Mouse (Mus musculus) intestine, embryonic 14.5 days (tissue): ENCODE results near the gene Wapl. TPM values are rescaled to one million over a fixed set of nuclear protein-coding genes. Genes with fewer than 3 reads are reported as not detected.

Source experiments
- ATAC-seq: fragments of 200-750 bp; cut with Nextera tagmentation; replicated peaks from 2 replicates; pipeline ENCODE4 v1.8.0; 2017; ENCODE audit warnings: low read depth, moderate number of reproducible peaks, moderate TSS enrichment, moderate library complexity; ENCODE audit not compliant: low FRiP score, low TSS enrichment
- DNase-seq: peaks from one replicate; pipeline ENCODE4 v3.0.0-alpha.2; 2018; ENCODE audit warnings: low spot score
- H3K27ac ChIP-seq: fragments of 300-500 bp; sonication (generic); 2 replicates; pipeline ENCODE4 v1.5.1; 2014; ENCODE audit warnings: low read depth, mild to moderate bottlenecking, control low read depth
- H3K27me3 ChIP-seq: fragments of 300-500 bp; sonication (generic); replicated peaks from 2 replicates; pipeline ENCODE4 v1.6.1; 2014; ENCODE audit warnings: low read length, control low read depth; ENCODE audit not compliant: control insufficient read depth, insufficient read depth
- H3K36me3 ChIP-seq: fragments of 300-500 bp; sonication (generic); 2 replicates; pipeline ENCODE4 v1.6.1; 2014; ENCODE audit warnings: low read length, control low read depth; ENCODE audit not compliant: control insufficient read depth, insufficient read depth
- H3K4me1 ChIP-seq: fragments of 300-500 bp; sonication (generic); replicated peaks from 2 replicates; pipeline ENCODE4 v1.6.1; 2014; ENCODE audit warnings: low read length, control low read depth, mixed read lengths; ENCODE audit not compliant: control insufficient read depth, insufficient read depth
- H3K4me2 ChIP-seq: fragments of 300-500 bp; sonication (generic); 2 replicates; pipeline ENCODE4 v1.6.1; 2014; ENCODE audit warnings: low read length
- H3K4me3 ChIP-seq: fragments of 300-500 bp; sonication (generic); 2 replicates; pipeline ENCODE4 v1.5.1; 2014; ENCODE audit warnings: low read depth, low read length, control low read depth, mixed read lengths
- H3K9ac ChIP-seq: fragments of 300-500 bp; sonication (generic); 2 replicates; pipeline ENCODE4 v1.6.1; 2014; ENCODE audit warnings: mild to moderate bottlenecking, low read length
- H3K9me3 ChIP-seq: fragments of 300-500 bp; sonication (generic); 2 replicates; pipeline ENCODE4 v1.6.1; 2016; ENCODE audit warnings: low read length, control low read depth; ENCODE audit not compliant: control insufficient read depth
- WGBS: fragments of 180-500 bp; shearing (Covaris S2); extraction: QIAGEN DNeasy Blood & Tissue Kit; methylation state at CpG from one replicate; pipeline ENCODE4 v1.1.7; 2014; 5-methylcytosine and 5-hydroxymethylcytosine counted together
- polyA plus RNA-seq: library from polyadenylated mRNA; unstranded; fragments of >200 nt; fragmentation: Nextera tagmentation; extraction: Ambion mirVana; gene quantifications from 2 replicates; pipeline ENCODE4 v1.2.1, GENCODE M21; 2014

Gene Wapl
- polyA plus RNA-seq, 1 experiment from 2014 or later = 29.7 TPM

DNA sequence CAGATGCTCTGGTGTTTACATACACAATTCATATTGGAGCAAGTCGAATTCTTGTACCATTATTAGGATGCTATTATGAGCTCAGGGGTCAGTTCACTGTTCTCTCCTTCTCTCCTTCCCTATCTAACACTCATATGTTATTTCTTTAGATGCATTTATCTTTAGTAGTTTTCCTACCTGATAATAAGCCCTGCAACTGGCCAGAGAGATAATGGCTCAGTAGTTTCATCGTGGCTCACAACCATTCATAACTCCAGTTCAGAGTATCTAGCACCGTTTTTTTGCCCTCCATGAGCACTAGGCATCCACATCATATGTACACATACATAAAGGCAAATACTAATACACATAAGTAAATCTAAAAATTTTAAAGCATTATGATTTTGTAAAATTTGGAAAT lies 44.4 kb downstream of the Wapl start:
- WGBS = 91% methylated on average over 3 of the region's 3 CpGs
- Histone ChIP-seq H3K27me3 (no peaks in the 10 kb centered on the region), H3K4me2 (no peak overlapping the region), H3K9ac (no peak overlapping the region), H3K4me3 (no peak overlapping the region), H3K9me3 (no peaks in the 10 kb centered on the region), H3K27ac (no peak overlapping the region), H3K36me3 (peaks cover 26% of the 10 kb centered on the region), H3K4me1 (no peaks in the 10 kb centered on the region)
- DNase-seq (no peak), ATAC-seq (no peak)

DNA sequence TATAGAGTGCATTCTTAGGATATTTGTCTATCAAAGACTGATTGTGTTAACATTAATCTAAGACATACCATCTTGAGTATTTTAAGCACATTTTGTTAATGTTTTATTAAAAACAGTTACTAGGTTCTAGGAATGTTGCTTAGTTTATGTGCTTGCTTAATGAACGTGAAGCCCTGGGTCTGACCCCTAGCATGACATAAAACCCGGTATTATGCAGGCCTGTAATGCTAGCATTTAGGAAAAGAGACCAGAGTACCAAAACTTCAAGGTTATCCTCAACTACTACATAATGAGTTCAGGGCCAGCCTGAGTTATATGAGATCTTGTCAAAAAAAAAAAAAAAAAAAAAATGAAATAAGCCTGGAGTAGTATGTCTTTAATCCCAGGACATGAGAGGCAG lies 54.0 kb downstream of the Wapl start:
- no peaks in the 10 kb centered on the region for H3K9me3 ChIP-seq
- H3K4me3 ChIP-seq = no peak overlapping the region
- 82% methylated on average over 2 of the region's 2 CpGs for WGBS
- H3K4me1 ChIP-seq = no peaks in the 10 kb centered on the region
- H3K4me2 ChIP-seq = no peak overlapping the region
- H3K9ac ChIP-seq = no peak overlapping the region
- H3K36me3 ChIP-seq = peaks cover 59% of the 10 kb centered on the region
- ATAC-seq (no peak), DNase-seq (no peak)
- H3K27me3 ChIP-seq = no peaks in the 10 kb centered on the region
- H3K27ac ChIP-seq = no peak overlapping the region

DNA sequence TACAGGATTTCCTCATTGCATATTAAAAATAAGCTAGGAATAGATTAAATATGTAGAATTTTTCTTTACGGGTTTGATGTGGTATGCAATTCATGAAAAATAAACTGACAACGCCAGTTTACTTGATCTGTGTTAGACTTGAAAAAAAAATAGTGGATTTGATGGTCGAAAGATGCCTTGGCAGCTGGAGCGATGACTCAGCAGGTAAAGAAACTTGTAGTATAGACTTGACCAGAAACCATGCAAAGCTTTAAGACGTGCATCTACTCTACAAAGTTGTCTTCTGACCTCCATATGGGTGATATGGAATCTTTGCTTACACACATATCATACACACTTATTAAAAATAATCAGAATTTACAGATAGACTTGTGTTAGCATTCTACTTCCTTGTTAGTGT lies 61.7 kb downstream of the Wapl start:
- WGBS = 93% methylated on average over 5 of the region's 5 CpGs
- ATAC-seq = no peak

DNA sequence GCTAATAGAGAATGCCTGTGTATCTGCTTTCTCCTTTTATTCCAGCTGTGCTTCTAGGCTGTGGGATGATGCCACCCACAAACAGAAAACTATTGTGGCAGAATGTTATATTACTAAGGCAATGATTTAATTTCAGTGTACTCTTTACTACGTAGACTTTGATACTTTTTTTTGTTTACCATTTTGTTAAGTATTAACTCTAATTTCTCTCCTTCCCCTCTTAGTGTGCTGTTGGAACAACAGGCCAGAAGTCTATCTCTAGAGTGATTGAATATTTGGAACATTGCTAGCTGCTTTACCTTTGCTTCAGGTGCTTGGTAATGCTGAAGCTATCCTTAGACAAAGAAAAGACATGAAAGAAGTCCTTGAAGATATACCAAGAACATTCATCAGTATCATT lies 71.7 kb downstream of the Wapl start:
- WGBS = 79% methylated on average over 1 of the region's 1 CpGs
- Histone ChIP-seq H3K4me2 (no peak overlapping the region), H3K4me3 (no peak overlapping the region), H3K36me3 (peaks cover 75% of the 10 kb centered on the region), H3K4me1 (no peaks in the 10 kb centered on the region), H3K27me3 (no peaks in the 10 kb centered on the region), H3K9me3 (no peaks in the 10 kb centered on the region), H3K27ac (no peak overlapping the region), H3K9ac (no peak overlapping the region)
- ATAC-seq = no peak
- DNase-seq = no peak

More for the DNA sequence above, 61.7 kb downstream of the Wapl start:
- Histone ChIP-seq H3K9ac (no peak overlapping the region), H3K4me1 (no peaks in the 10 kb centered on the region), H3K27ac (no peak overlapping the region), H3K4me2 (no peak overlapping the region), H3K27me3 (no peaks in the 10 kb centered on the region), H3K9me3 (no peaks in the 10 kb centered on the region), H3K36me3 (peaks cover 65% of the 10 kb centered on the region), H3K4me3 (no peak overlapping the region)
- DNase-seq = no peak

DNA sequence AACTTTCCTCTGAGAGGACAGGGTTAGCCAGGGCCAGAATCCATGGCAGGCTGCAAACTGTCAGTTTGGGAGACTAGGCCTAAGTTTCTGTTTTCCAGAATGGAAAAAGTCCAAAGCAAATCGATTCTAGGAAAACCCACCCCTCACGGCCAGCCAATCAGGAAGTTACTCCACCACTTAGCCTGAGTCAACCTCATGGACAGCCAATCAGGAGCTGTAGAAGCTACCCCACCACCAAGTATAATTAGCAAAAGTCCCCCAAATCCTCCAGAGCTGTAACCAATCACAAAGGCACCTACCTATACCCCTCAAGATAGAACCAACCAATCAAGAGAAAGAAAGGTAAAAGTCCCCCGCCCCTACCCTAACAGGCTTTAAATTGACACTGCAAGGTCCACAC lies 82.0 kb downstream of the Wapl start:
- H3K4me3 ChIP-seq = no peak overlapping the region
- no peak overlapping the region for H3K9ac ChIP-seq
- no peak overlapping the region for H3K4me2 ChIP-seq
- 84% methylated on average over 3 of the region's 3 CpGs for WGBS
- no peaks in the 10 kb centered on the region for H3K36me3 ChIP-seq
- no peak for DNase-seq
- ATAC-seq = no peak
- no peaks in the 10 kb centered on the region for H3K4me1 ChIP-seq
- no peak overlapping the region for H3K27ac ChIP-seq
- H3K9me3 ChIP-seq = no peaks in the 10 kb centered on the region
- H3K27me3 ChIP-seq = no peaks in the 10 kb centered on the region

DNA sequence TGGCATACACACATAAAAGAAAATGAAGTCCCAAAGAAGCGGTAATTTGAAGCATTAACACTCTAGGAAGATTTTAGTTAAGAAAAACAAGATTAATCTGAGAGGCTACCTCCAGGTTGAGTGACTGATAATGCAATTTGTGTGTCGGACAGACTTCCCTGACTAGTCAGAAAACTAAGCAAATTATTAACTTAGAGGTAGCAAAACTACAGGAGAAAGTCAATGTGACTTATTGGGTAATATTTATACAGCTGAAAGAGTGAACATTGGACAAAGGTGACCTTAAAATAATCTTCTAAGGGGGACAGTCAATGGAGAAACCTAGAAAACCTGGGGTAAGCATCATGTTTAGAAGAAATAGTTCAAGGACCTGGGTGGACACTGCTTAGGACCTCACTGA lies 86.2 kb downstream of the Wapl start:
- Histone ChIP-seq H3K27me3 (no peaks in the 10 kb centered on the region), H3K4me3 (no peak overlapping the region), H3K9ac (no peak overlapping the region), H3K4me2 (no peak overlapping the region), H3K36me3 (no peaks in the 10 kb centered on the region), H3K27ac (no peak overlapping the region), H3K9me3 (no peaks in the 10 kb centered on the region), H3K4me1 (peaks cover 4% of the 10 kb centered on the region)
- DNase-seq = no peak
- no peak for ATAC-seq
- WGBS = 54% methylated on average over 2 of the region's 2 CpGs

DNA sequence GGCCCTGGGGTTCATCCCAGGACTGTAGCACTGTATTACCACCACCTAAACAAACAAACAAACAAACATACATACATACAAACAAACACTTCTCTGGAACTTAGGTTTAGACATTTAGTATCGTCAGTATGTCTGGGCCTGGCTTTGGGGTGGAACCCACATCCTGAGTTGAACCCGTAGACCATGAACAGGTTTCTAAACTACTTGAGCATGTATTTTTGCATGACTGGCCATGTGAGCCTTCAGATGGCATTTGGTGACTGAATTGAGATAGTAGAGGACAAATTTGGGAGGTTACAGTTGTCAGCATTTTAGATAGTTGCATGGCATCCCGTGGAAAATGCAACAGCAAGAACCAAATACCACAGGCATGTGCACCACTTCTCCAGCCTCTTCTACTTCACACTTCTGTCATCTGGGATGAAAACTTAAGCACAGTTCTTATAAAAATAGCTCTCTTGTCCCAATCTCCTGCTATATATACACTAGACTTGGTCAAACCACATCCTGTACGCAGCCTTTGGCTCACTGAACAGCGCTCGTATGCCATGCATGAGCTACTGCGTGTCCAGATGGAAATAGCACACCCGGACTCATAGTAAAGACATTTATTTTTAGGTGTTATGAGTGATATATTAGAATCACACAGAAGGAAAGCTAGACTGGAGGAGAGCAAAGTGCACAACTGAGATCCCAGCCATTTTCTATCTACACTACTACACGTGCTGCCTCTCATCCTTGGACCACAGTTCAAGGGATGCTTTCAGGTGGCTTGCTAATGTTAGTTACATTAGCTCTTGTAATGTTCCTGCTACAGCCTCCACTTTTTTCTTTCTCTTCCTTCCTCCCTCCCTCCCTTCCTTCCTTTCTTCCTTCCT lies 87.6 kb downstream of the Wapl start:
- no peak for DNase-seq
- Histone ChIP-seq H3K27ac (no peak overlapping the region), H3K36me3 (no peaks in the 10 kb centered on the region), H3K27me3 (no peaks in the 10 kb centered on the region), H3K9ac (no peak overlapping the region), H3K4me1 (peaks cover 4% of the 10 kb centered on the region), H3K4me3 (no peak overlapping the region), H3K4me2 (no peak overlapping the region), H3K9me3 (no peaks in the 10 kb centered on the region)
- no peak for ATAC-seq
- WGBS = 94% methylated on average over 9 of the region's 9 CpGs

DNA sequence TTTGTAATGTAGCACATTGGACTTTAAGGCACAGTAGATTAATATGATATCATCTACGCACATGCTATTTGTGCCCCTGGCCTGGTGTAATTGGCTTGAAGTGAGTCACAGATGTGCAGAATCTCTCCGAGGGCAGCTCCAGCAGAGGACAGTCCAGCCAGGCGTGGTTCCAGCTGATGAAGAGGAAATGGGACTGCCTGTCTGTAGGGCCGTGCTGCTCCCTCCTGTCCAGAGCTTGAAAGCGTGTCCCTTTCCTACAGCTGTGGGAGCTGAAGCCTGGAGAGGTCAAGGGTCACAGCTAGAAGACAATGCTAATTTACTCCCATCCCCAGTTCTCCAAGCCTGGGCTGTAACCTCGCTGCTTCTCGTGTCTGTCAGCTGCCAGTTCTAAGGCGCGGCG lies 89.0 kb downstream of the Wapl start:
- 0 out of 2 replicates have a peak, but pooled peaks have one; percentile 32 for ATAC-seq

More for the DNA sequence above, 89.0 kb downstream of the Wapl start:
- Histone ChIP-seq H3K4me3 (no peak overlapping the region), H3K4me2 (no peak overlapping the region), H3K9me3 (no peaks in the 10 kb centered on the region), H3K36me3 (no peaks in the 10 kb centered on the region), H3K4me1 (peaks cover 4% of the 10 kb centered on the region), H3K27ac (no peak overlapping the region), H3K9ac (no peak overlapping the region), H3K27me3 (no peaks in the 10 kb centered on the region)
- DNase-seq = no peak
- WGBS = 38% methylated on average over 10 of the region's 10 CpGs
